Mouse (Mus musculus): ENCODE data around the gene Ptpn5. TPM values are rescaled to one million over a fixed set of nuclear protein-coding genes. Genes with fewer than 3 reads are reported as not detected.

Gene Ptpn5
- polyA plus RNA-seq (2015; fragmentation: Nextera tagmentation; extraction: Ambion mirVana) = 0.51 and 0.62 TPM in 2 replicates

- 4% methylated on average over 13 of the region's 13 CpGs for WGBS
Measured at GRCm38 (mm10) chr7:47133331-47133730, at the start of gene Ptpn5. Ptpn5 (minus strand) TSS chr7:47133684.

DNA sequence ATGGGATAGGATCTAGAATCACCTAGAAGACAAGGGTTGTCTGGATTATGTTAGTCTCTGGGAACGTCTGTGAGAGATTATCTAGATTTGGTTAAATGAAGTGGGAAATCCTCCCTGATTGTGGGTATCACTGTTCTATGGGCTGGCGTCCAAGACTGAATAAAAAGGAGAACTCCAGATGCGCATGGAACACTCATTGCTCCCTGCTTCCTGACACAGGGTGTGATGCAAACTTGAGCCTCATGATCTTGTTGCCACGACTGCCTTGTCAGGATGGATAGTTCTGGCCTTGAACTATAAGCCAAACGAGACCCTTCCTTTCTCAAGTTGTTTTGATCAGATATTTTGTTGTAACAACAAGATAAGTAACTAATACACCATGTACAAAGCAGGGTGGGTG lies 37.3 kb upstream of the Ptpn5 start:
- no peak overlapping the region for H3K4me2 ChIP-seq (ENCODE audit: low read length)
- H3K9ac ChIP-seq (ENCODE audit: low read depth, low read length) = no peak overlapping the region
- WGBS = 71% methylated on average over 5 of the region's 5 CpGs
- H3K4me1 ChIP-seq (replicated peaks; ENCODE audit: insufficient read depth, low read length) = no peaks in the 10 kb centered on the region
- no peaks in the 10 kb centered on the region for H3K9me3 ChIP-seq (replicated peaks; ENCODE audit: low read length)
- H3K4me3 ChIP-seq (replicated peaks; ENCODE audit: low read depth, low read length) = no peak overlapping the region
- H3K27me3 ChIP-seq (ENCODE audit: insufficient read depth, low read length) = no peaks in the 10 kb centered on the region
- H3K27ac ChIP-seq = no peak overlapping the region
- no peak for TF ChIP-seq CTCF (IDR thresholded peaks at IDR 0.05; ENCODE audit: low read depth)
- ATAC-seq (replicated peaks; ENCODE audit: low FRiP score, low read depth) (no peak), DNase-seq (ENCODE audit: low spot score) (no peak)
- no peaks in the 10 kb centered on the region for H3K36me3 ChIP-seq (ENCODE audit: insufficient read depth, low read length)

More at GRCm38 (mm10) chr7:47133331-47133730, at the start of gene Ptpn5:
- ATAC-seq (replicated peaks; ENCODE audit: low FRiP score, low read depth) (no peak), DNase-seq (ENCODE audit: low spot score) (peak; percentile 9)
- Histone ChIP-seq H3K4me2 (ENCODE audit: low read length) (peak within 1 kb of the TSS; percentile 91), H3K4me3 (replicated peaks; ENCODE audit: low read depth, low read length) (peak within 1 kb of the TSS; percentile 56), H3K9me3 (replicated peaks; ENCODE audit: low read length) (no peaks in the 10 kb centered on the region), H3K4me1 (replicated peaks; ENCODE audit: insufficient read depth, low read length) (peaks cover 9% of the 10 kb centered on the region; the same call in 1 of the 2 replicates), H3K36me3 (ENCODE audit: insufficient read depth, low read length) (no peaks in the 10 kb centered on the region), H3K9ac (ENCODE audit: low read depth, low read length) (peak within 1 kb of the TSS; percentile 50; the same call in 1 of the 2 replicates), H3K27ac (no peak within 1 kb of the TSS), H3K27me3 (ENCODE audit: insufficient read depth, low read length) (peaks cover 32% of the 10 kb centered on the region)
- no peak for TF ChIP-seq CTCF (IDR thresholded peaks at IDR 0.05; ENCODE audit: low read depth)

GRCm38 (mm10) chr7:47165028-47165427 lies 31.5 kb upstream of the Ptpn5 start:
- no peaks in the 10 kb centered on the region for H3K4me1 ChIP-seq (replicated peaks; ENCODE audit: insufficient read depth, low read length)
- H3K27ac ChIP-seq = no peak overlapping the region
- DNase-seq (ENCODE audit: low spot score) (no peak), ATAC-seq (replicated peaks; ENCODE audit: low FRiP score, low read depth) (no peak)
- H3K27me3 ChIP-seq (ENCODE audit: insufficient read depth, low read length) = no peaks in the 10 kb centered on the region
- H3K4me3 ChIP-seq (replicated peaks; ENCODE audit: low read depth, low read length) = no peak overlapping the region
- H3K9ac ChIP-seq (ENCODE audit: low read depth, low read length) = no peak overlapping the region
- 82% methylated on average over 4 of the region's 4 CpGs for WGBS
- H3K9me3 ChIP-seq (replicated peaks; ENCODE audit: low read length) = no peaks in the 10 kb centered on the region
- H3K4me2 ChIP-seq (ENCODE audit: low read length) = no peak overlapping the region
- no peaks in the 10 kb centered on the region for H3K36me3 ChIP-seq (ENCODE audit: insufficient read depth, low read length)
- TF ChIP-seq CTCF (IDR thresholded peaks at IDR 0.05; ENCODE audit: low read depth) = no peak

DNA sequence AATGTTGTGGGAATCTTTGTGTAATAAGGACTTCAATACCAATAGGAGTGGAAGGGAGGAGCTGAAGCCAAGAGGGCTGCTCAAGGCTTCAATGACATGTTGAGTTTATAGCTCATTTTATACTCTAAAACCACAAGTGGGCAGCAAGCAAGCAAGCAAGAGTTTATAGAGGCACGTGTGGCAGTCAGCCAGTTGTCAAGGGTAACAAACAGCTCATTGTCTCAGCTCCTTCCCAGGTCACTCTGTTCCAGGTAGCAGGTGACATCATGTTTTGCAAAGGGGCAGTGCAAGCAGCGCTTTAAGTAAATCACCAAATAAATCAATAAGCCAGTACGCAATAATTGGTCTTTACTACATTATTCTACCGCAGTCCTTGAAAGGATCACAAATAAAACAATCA lies 29.7 kb upstream of the Ptpn5 start:
- H3K9ac ChIP-seq (ENCODE audit: low read depth, low read length) = no peak overlapping the region
- no peaks in the 10 kb centered on the region for H3K4me1 ChIP-seq (replicated peaks; ENCODE audit: insufficient read depth, low read length)
- no peaks in the 10 kb centered on the region for H3K27me3 ChIP-seq (ENCODE audit: insufficient read depth, low read length)
- TF ChIP-seq CTCF (IDR thresholded peaks at IDR 0.05; ENCODE audit: low read depth) = no peak
- DNase-seq (ENCODE audit: low spot score) (no peak), ATAC-seq (replicated peaks; ENCODE audit: low FRiP score, low read depth) (no peak)
- no peaks in the 10 kb centered on the region for H3K9me3 ChIP-seq (replicated peaks; ENCODE audit: low read length)
- no peak overlapping the region for H3K4me3 ChIP-seq (replicated peaks; ENCODE audit: low read depth, low read length)
- H3K4me2 ChIP-seq (ENCODE audit: low read length) = no peak overlapping the region
- WGBS = 66% methylated on average over 4 of the region's 4 CpGs
- no peaks in the 10 kb centered on the region for H3K36me3 ChIP-seq (ENCODE audit: insufficient read depth, low read length)
- no peak overlapping the region for H3K27ac ChIP-seq

DNA sequence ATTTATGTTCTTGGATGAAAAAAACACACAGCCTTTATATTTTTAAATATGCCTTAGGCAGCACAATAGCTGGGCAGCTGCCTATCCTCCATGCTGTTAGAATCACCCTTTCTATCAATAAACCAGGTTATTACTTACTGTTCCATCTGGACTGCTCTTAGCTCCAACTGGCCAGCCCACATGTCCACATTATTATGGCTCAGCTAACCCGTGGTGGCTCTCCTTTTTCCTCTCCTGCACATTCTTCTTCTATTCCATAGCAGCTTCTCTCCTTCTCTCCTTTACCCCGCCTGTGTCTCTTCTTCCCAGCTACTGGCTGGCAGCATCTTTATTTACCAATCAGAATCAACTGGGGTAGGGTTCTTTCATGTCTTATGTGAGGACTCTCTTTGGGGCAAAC lies 25.0 kb upstream of the Ptpn5 start:
- Histone ChIP-seq H3K27ac (no peak overlapping the region), H3K36me3 (ENCODE audit: insufficient read depth, low read length) (no peaks in the 10 kb centered on the region), H3K9ac (ENCODE audit: low read depth, low read length) (no peak overlapping the region), H3K27me3 (ENCODE audit: insufficient read depth, low read length) (no peaks in the 10 kb centered on the region), H3K4me3 (replicated peaks; ENCODE audit: low read depth, low read length) (no peak overlapping the region), H3K4me1 (replicated peaks; ENCODE audit: insufficient read depth, low read length) (no peaks in the 10 kb centered on the region), H3K4me2 (ENCODE audit: low read length) (no peak overlapping the region), H3K9me3 (replicated peaks; ENCODE audit: low read length) (no peaks in the 10 kb centered on the region)
- ATAC-seq (replicated peaks; ENCODE audit: low FRiP score, low read depth) = no peak
- DNase-seq (ENCODE audit: low spot score) = no peak
- WGBS = 58% methylated on average over 2 of the region's 2 CpGs
- TF ChIP-seq CTCF (IDR thresholded peaks at IDR 0.05; ENCODE audit: low read depth) = no peak

- no peak for DNase-seq (ENCODE audit: low spot score)
- WGBS = 83% methylated on average over 9 of the region's 9 CpGs
- Histone ChIP-seq H3K9me3 (replicated peaks; ENCODE audit: low read length) (no peaks in the 10 kb centered on the region), H3K36me3 (ENCODE audit: insufficient read depth, low read length) (no peaks in the 10 kb centered on the region), H3K9ac (ENCODE audit: low read depth, low read length) (no peak overlapping the region), H3K4me1 (replicated peaks; ENCODE audit: insufficient read depth, low read length) (no peaks in the 10 kb centered on the region), H3K4me2 (ENCODE audit: low read length) (no peak overlapping the region), H3K27ac (no peak overlapping the region), H3K27me3 (ENCODE audit: insufficient read depth, low read length) (no peaks in the 10 kb centered on the region), H3K4me3 (replicated peaks; ENCODE audit: low read depth, low read length) (no peak overlapping the region)
- no peak for ATAC-seq (replicated peaks; ENCODE audit: low FRiP score, low read depth)
- no peak for TF ChIP-seq CTCF (IDR thresholded peaks at IDR 0.05; ENCODE audit: low read depth)
Measured at GRCm38 (mm10) chr7:47157743-47158142, 24.3 kb upstream of the Ptpn5 start.

GRCm38 (mm10) chr7:47155849-47156248 lies 22.4 kb upstream of the Ptpn5 start:
- no peaks in the 10 kb centered on the region for H3K4me1 ChIP-seq (replicated peaks; ENCODE audit: insufficient read depth, low read length)
- no peaks in the 10 kb centered on the region for H3K27me3 ChIP-seq (ENCODE audit: insufficient read depth, low read length)
- ATAC-seq (replicated peaks; ENCODE audit: low FRiP score, low read depth) (no peak), DNase-seq (ENCODE audit: low spot score) (no peak)
- TF ChIP-seq CTCF (IDR thresholded peaks at IDR 0.05; ENCODE audit: low read depth) = no peak
- no peaks in the 10 kb centered on the region for H3K9me3 ChIP-seq (replicated peaks; ENCODE audit: low read length)
- H3K27ac ChIP-seq = no peak overlapping the region
- 94% methylated on average over 2 of the region's 2 CpGs for WGBS
- no peak overlapping the region for H3K4me3 ChIP-seq (replicated peaks; ENCODE audit: low read depth, low read length)
- H3K9ac ChIP-seq (ENCODE audit: low read depth, low read length) = no peak overlapping the region
- H3K4me2 ChIP-seq (ENCODE audit: low read length) = no peak overlapping the region
- no peaks in the 10 kb centered on the region for H3K36me3 ChIP-seq (ENCODE audit: insufficient read depth, low read length)
